ENCODE assay signal across 7 mouse cellular contexts in genomic region chrX:169978436-169979381, GRCm38 (mm10). TPM values are rescaled to one million over a fixed set of nuclear protein-coding genes. Genes with fewer than 3 reads are reported as not detected.
DNase-seq lines count a peak whose midpoint lies in the region; ATAC-seq and TF ChIP-seq lines count a peak whose summit lies in the region.
"Not testable (repeated sequence)": the region's sequence is repeated elsewhere in the genome, so short reads cannot be mapped to it uniquely, and the experiment has no call there.

No protein-coding gene starts in this region.

- H3K9me3 ChIP-seq in embryonic facial prominence, embryonic 14.5 days (ENCODE audit: control insufficient read depth, low read length), result peaks cover 25% of the 10 kb centered on the region
- H3K9me3 ChIP-seq in intestine, embryonic 16.5 days (ENCODE audit: control insufficient read depth, low read length), result not testable (repeated sequence)
- peaks cover 62% of the 10 kb centered on the region for H3K9me3 ChIP-seq in limb, embryonic 12.5 days
- peaks cover 23% of the 10 kb centered on the region for H3K9me3 ChIP-seq in midbrain, embryonic 15.5 days

- peak overlapping the region; percentile 51 for H3K4me3 ChIP-seq in bone marrow macrophage, adult 2 months (ENCODE audit: insufficient read depth, low read length)
- H3K4me3 ChIP-seq in embryonic facial prominence, embryonic 14.5 days (ENCODE audit: low read depth, low read length); intestine, embryonic 16.5 days (ENCODE audit: low read length); limb, embryonic 12.5 days (replicated peaks): not testable (repeated sequence)
- H3K4me3 ChIP-seq in midbrain, embryonic 15.5 days, result peak overlapping the region; percentile 12

- not testable (repeated sequence) for DNase-seq in embryonic facial prominence, embryonic 14.5 days (ENCODE audit: low spot score)
- DNase-seq in heart, adult 18-20 months, result peak; percentile 76 to 100
- peak; percentile 75 to 77 for DNase-seq in spleen, postnatal 10 days (ENCODE audit: low spot score in 2 of 2)

- WGBS in embryonic facial prominence, embryonic 14.5 days, result 65% methylated on average over 29 of the region's 29 CpGs
- WGBS in intestine, embryonic 16.5 days, result 62% methylated on average over 29 of the region's 29 CpGs
- 69% methylated on average over 29 of the region's 29 CpGs for WGBS in limb, embryonic 12.5 days
- WGBS in midbrain, embryonic 15.5 days, result 65% methylated on average over 29 of the region's 29 CpGs

- peaks cover 39% of the 10 kb centered on the region for H3K36me3 ChIP-seq in embryonic facial prominence, embryonic 14.5 days (ENCODE audit: control insufficient read depth, insufficient read depth, low read length)
- peaks cover 17% of the 10 kb centered on the region; the same call in 1 of the 2 replicates for H3K36me3 ChIP-seq in intestine, embryonic 16.5 days (ENCODE audit: control insufficient read depth, insufficient read depth, low read length)
- peaks cover 62% of the 10 kb centered on the region for H3K36me3 ChIP-seq in limb, embryonic 12.5 days
- H3K36me3 ChIP-seq in midbrain, embryonic 15.5 days (replicated peaks), result peaks cover 13% of the 10 kb centered on the region; the same call in 1 of the 2 replicates

- not testable (repeated sequence) for H3K9ac ChIP-seq in embryonic facial prominence, embryonic 14.5 days (ENCODE audit: low read depth, low read length); intestine, embryonic 16.5 days (ENCODE audit: low read depth, low read length); limb, embryonic 12.5 days (replicated peaks); midbrain, embryonic 15.5 days

- not testable (repeated sequence) for TF ChIP-seq POLR2A in bone marrow macrophage, adult 2 months (IDR thresholded peaks at IDR 0.05; ENCODE audit: borderline replicate concordance, low read depth, low read length)

- not testable (repeated sequence) for TF ChIP-seq CTCF in bone marrow macrophage, adult 2 months (IDR thresholded peaks at IDR 0.05; ENCODE audit: low read depth, low read length)

- peak overlapping the region; percentile 89 for H3K27ac ChIP-seq in bone marrow macrophage, adult 2 months (ENCODE audit: insufficient read depth, low read depth, low read length)
- H3K27ac ChIP-seq in embryonic facial prominence, embryonic 14.5 days (replicated peaks; ENCODE audit: low read depth, low read length), result peak overlapping the region; percentile 41; the same call in 1 of the 2 replicates
- peak overlapping the region; percentile 1; the same call in 1 of the 2 replicates for H3K27ac ChIP-seq in intestine, embryonic 16.5 days (ENCODE audit: low read length)
- H3K27ac ChIP-seq in limb, embryonic 12.5 days, result 0 out of 2 replicates have a peak overlapping the region, but pooled peaks have one; percentile 1
- H3K27ac ChIP-seq in midbrain, embryonic 15.5 days, result not testable (repeated sequence)

- peaks cover 51% of the 10 kb centered on the region for H3K4me1 ChIP-seq in bone marrow macrophage, adult 2 months (ENCODE audit: control insufficient read depth, insufficient read depth, low read length)
- H3K4me1 ChIP-seq in embryonic facial prominence, embryonic 14.5 days (ENCODE audit: control insufficient read depth, insufficient read depth, low read length); intestine, embryonic 16.5 days (ENCODE audit: control insufficient read depth, insufficient read depth, low read length); midbrain, embryonic 15.5 days: not testable (repeated sequence)
- peaks cover 15% of the 10 kb centered on the region; the same call in 1 of the 2 replicates for H3K4me1 ChIP-seq in limb, embryonic 12.5 days (replicated peaks)

- peak; percentile 7; the same call in 1 of the 2 replicates for ATAC-seq in embryonic facial prominence, embryonic 14.5 days (ENCODE audit: low read depth)
- not testable (repeated sequence) for ATAC-seq in intestine, embryonic 16.5 days; limb, embryonic 12.5 days (ENCODE audit: insufficient number of reproducible peaks, insufficient read depth, low FRiP score, low TSS enrichment, low read depth)
- ATAC-seq in midbrain, embryonic 15.5 days (replicated peaks), result peak; percentile 21

- not testable (repeated sequence) for H3K27me3 ChIP-seq in embryonic facial prominence, embryonic 14.5 days (replicated peaks; ENCODE audit: control insufficient read depth, insufficient read depth, low read length); intestine, embryonic 16.5 days (replicated peaks; ENCODE audit: control insufficient read depth, insufficient read depth, low read length); limb, embryonic 12.5 days; midbrain, embryonic 15.5 days (replicated peaks)

- H3K4me2 ChIP-seq in embryonic facial prominence, embryonic 14.5 days (ENCODE audit: low read depth, low read length), result peak overlapping the region; percentile 8
- not testable (repeated sequence) for H3K4me2 ChIP-seq in intestine, embryonic 16.5 days (ENCODE audit: low read depth, low read length); limb, embryonic 12.5 days
- H3K4me2 ChIP-seq in midbrain, embryonic 15.5 days, result peak overlapping the region; percentile 28

RNA-seq across cellular contexts. Expression of gene Gm21887, which starts 30.8 kb away (rescaled TPM):
- polyA plus RNA-seq in bone marrow macrophage, adult 2 months (2012; ENCODE audit: insufficient read depth, insufficient read length, missing spikeins), result 94.6 and 113 TPM in 2 replicates
- 128 and 129 TPM in 2 replicates for polyA plus RNA-seq in embryonic facial prominence, embryonic 14.5 days (2014; fragmentation: Nextera tagmentation; extraction: Ambion mirVana)
- 10 to 100 TPM; 43.1 to 43.4 TPM for total RNA-seq in heart, adult 18-20 months (2021)
- polyA plus RNA-seq in intestine, embryonic 16.5 days (2015; fragmentation: Nextera tagmentation; extraction: Ambion mirVana), result 111 and 149 TPM in 2 replicates
- polyA plus RNA-seq in limb, embryonic 12.5 days (2016; fragmentation: Nextera tagmentation; extraction: Ambion mirVana), result 190 and 276 TPM in 2 replicates
- polyA plus RNA-seq in midbrain, embryonic 15.5 days (2015; fragmentation: Nextera tagmentation; extraction: Ambion mirVana), result 187 and 227 TPM in 2 replicates
